Mouse (Mus musculus) regulatory T cell (primary cell): Measurements from ENCODE around the gene Nedd9.

Experiments used
- in situ Hi-C: fragments of 300-600 bp; cut with MboI, MseI; formaldehyde crosslinking; loops from one replicate; pipeline ENCODE4 v1.15.1; 2025; ENCODE audit warnings: high pct_unique_total_duplicates

Nedd9 gene

GRCm38 (mm10) chr13:41352352-41352751 is 134.8 kb downstream of the Nedd9 start:
- in situ Hi-C loops, result loop anchor here (25.0 kb wide), 1 partner anchor 710 kb away; the partner anchor contains the start of gene Hivep1

- in situ Hi-C loops, result loop anchor here (25.0 kb wide), 1 partner anchor 712 kb away; the partner anchor contains the start of gene Hivep1
Measured at GRCm38 (mm10) chr13:41350589-41350988, 136.6 kb downstream of the Nedd9 start.

- in situ Hi-C loops, result loop anchor here (25.0 kb wide), 1 partner anchor 713 kb away; the partner anchor contains the start of gene Hivep1
Measured at GRCm38 (mm10) chr13:41349770-41350169, 137.4 kb downstream of the Nedd9 start.

GRCm38 (mm10) chr13:41345756-41346155 is 141.4 kb downstream of the Nedd9 start:
- in situ Hi-C loops, result no loop called here

GRCm38 (mm10) chr13:41345306-41345705 is 141.9 kb downstream of the Nedd9 start:
- in situ Hi-C loops, result no loop called here

- in situ Hi-C loops, result no loop called here
Measured at GRCm38 (mm10) chr13:41343887-41344266, 143.3 kb downstream of the Nedd9 start.

GRCm38 (mm10) chr13:41343163-41343886 is 143.8 kb downstream of the Nedd9 start:
- in situ Hi-C loops, result no loop called here

- in situ Hi-C loops, result no loop called here
Measured at GRCm38 (mm10) chr13:41341422-41341821, 145.7 kb downstream of the Nedd9 start.

GRCm38 (mm10) chr13:41339653-41340351 is 147.4 kb downstream of the Nedd9 start:
- in situ Hi-C loops, result no loop called here

- in situ Hi-C loops, result no loop called here
Measured at GRCm38 (mm10) chr13:41339195-41339594, 148.0 kb downstream of the Nedd9 start.

GRCm38 (mm10) chr13:41337407-41337806 is 149.8 kb downstream of the Nedd9 start:
- in situ Hi-C loops, result no loop called here

GRCm38 (mm10) chr13:41336260-41336659 is 150.9 kb downstream of the Nedd9 start:
- in situ Hi-C loops, result no loop called here

GRCm38 (mm10) chr13:41335767-41336166 is 151.4 kb downstream of the Nedd9 start:
- in situ Hi-C loops, result no loop called here

GRCm38 (mm10) chr13:41334641-41335000 is 152.5 kb downstream of the Nedd9 start:
- in situ Hi-C loops, result no loop called here

GRCm38 (mm10) chr13:41333889-41334640 is 153.1 kb downstream of the Nedd9 start:
- in situ Hi-C loops, result no loop called here

- in situ Hi-C loops, result no loop called here
Measured at GRCm38 (mm10) chr13:41331671-41332340, 155.4 kb downstream of the Nedd9 start.

- in situ Hi-C loops, result no loop called here
Measured at GRCm38 (mm10) chr13:41330589-41331345, 156.4 kb downstream of the Nedd9 start.

GRCm38 (mm10) chr13:41330051-41330450 is 157.1 kb downstream of the Nedd9 start:
- in situ Hi-C loops, result no loop called here

GRCm38 (mm10) chr13:41328481-41328880 is 158.7 kb downstream of the Nedd9 start:
- in situ Hi-C loops, result loop anchor here (10.0 kb wide), 1 partner anchor 616 kb away; no protein-coding TSS in a partner anchor

GRCm38 (mm10) chr13:41327546-41327945 is 159.6 kb downstream of the Nedd9 start:
- in situ Hi-C loops, result loop anchor here (10.0 kb wide), 1 partner anchor 617 kb away; no protein-coding TSS in a partner anchor

- in situ Hi-C loops, result loop anchor here (10.0 kb wide), 1 partner anchor 619 kb away; no protein-coding TSS in a partner anchor
Measured at GRCm38 (mm10) chr13:41326134-41326533, 161.0 kb downstream of the Nedd9 start.
